Mouse (Mus musculus): Measurements from ENCODE around the gene Rps27.

DNA sequence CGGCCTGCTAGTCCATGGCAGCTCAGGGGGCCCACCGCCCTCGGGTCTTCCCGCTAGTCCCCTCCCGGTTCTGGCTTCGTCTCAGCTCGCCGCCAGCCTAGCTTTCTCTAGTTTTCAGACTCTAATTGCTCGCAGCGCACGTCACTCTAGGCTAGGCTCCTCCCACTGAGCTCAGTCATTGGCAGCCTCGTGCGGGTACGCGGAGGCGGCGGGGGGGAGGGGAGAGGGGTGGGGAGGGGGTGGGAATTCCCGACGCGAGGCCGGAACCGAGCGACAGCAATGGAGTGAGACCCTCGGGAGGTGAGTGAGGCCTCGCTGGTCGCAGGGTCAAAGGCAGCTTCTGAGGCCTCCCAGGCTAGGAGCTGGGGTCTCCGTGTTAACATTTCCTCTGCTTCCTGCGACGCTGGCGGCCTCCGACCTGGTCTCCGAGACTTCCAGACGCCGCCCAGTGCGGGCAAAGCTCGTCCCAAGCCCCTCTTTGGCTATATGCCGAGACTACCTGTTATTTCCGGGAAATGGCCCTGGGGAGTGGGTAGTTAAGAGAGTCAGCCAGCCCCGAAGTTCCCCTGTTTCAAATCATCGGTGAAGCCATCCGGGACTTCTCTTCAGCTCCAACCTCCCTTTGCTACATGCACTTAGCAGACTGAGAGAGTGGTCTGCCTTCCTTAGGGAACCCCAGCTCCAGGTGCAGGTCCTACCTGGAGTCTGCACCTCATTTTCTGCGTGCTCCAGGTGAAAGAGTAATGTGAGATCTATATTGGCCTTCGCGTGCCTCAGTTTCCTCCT, 34.7 kb upstream of the Rps27 start, which contains the start of gene Slc39a1:
- TF ChIP-seq CTCF (IDR thresholded peaks at IDR 0.05; ENCODE audit: low read depth, low read length) (no peak), GATA1 (IDR thresholded peaks at IDR 0.05; ENCODE audit: borderline replicate concordance, low read length) (no peak), POLR2AphosphoS5 (IDR thresholded peaks at IDR 0.05; ENCODE audit: insufficient replicate concordance, low read depth, low read length) (no peak)

Measured in G1E (cell line).